Mouse (Mus musculus): ENCODE results near the gene Znrf1. TPM values are rescaled to one million over a fixed set of nuclear protein-coding genes. Genes with fewer than 3 reads are reported as not detected.

The Znrf1 gene
- polyA plus RNA-seq, 1 experiment: 111 TPM

- Histone ChIP-seq H3K27me3 (ENCODE audit: control insufficient read depth, insufficient read depth, low read length) (no peaks in the 10 kb centered on the region), H3K4me3 (replicated peaks; ENCODE audit: insufficient read depth, low read depth, low read length) (no peak overlapping the region), H3K27ac (ENCODE audit: insufficient read depth, low read length) (no peak overlapping the region), H3K4me1 (ENCODE audit: control insufficient read depth, insufficient read depth, low read length) (peaks cover 8% of the 10 kb centered on the region)
- TF ChIP-seq POLR2A (IDR thresholded peaks at IDR 0.05; ENCODE audit: borderline replicate concordance, insufficient read depth, low read length) (no peak), CTCF (IDR thresholded peaks at IDR 0.05; ENCODE audit: borderline replicate concordance, insufficient read depth, low read depth, low read length) (no peak)
- WGBS: 79% methylated on average over 9 of the region's 9 CpGs
- no peak for DNase-seq
Measured at GRCm38 (mm10) chr8:111606961-111607360, 71.1 kb downstream of the Znrf1 start.

GRCm38 (mm10) chr8:111607414-111607813, 71.5 kb downstream of the Znrf1 start:
- peaks cover 8% of the 10 kb centered on the region for H3K4me1 ChIP-seq (ENCODE audit: control insufficient read depth, insufficient read depth, low read length)
- DNase-seq: no peak
- TF ChIP-seq POLR2A (IDR thresholded peaks at IDR 0.05; ENCODE audit: borderline replicate concordance, insufficient read depth, low read length): no peak
- no peak overlapping the region for H3K27ac ChIP-seq (ENCODE audit: insufficient read depth, low read length)
- WGBS: 92% methylated on average over 7 of the region's 7 CpGs
- H3K27me3 ChIP-seq (ENCODE audit: control insufficient read depth, insufficient read depth, low read length): no peaks in the 10 kb centered on the region
- H3K4me3 ChIP-seq (replicated peaks; ENCODE audit: insufficient read depth, low read depth, low read length): no peak overlapping the region

- Histone ChIP-seq H3K27me3 (ENCODE audit: control insufficient read depth, insufficient read depth, low read length) (no peaks in the 10 kb centered on the region), H3K4me3 (replicated peaks; ENCODE audit: insufficient read depth, low read depth, low read length) (no peak overlapping the region), H3K27ac (ENCODE audit: insufficient read depth, low read length) (no peak overlapping the region), H3K4me1 (ENCODE audit: control insufficient read depth, insufficient read depth, low read length) (no peaks in the 10 kb centered on the region)
- WGBS: 87% methylated on average over 5 of the region's 5 CpGs
- no peak for TF ChIP-seq POLR2A (IDR thresholded peaks at IDR 0.05; ENCODE audit: borderline replicate concordance, insufficient read depth, low read length)
- no peak for TF ChIP-seq CTCF (IDR thresholded peaks at IDR 0.05; ENCODE audit: borderline replicate concordance, insufficient read depth, low read depth, low read length)
- no peak for DNase-seq
Measured at GRCm38 (mm10) chr8:111613181-111613580, 77.3 kb downstream of the Znrf1 start.

DNA sequence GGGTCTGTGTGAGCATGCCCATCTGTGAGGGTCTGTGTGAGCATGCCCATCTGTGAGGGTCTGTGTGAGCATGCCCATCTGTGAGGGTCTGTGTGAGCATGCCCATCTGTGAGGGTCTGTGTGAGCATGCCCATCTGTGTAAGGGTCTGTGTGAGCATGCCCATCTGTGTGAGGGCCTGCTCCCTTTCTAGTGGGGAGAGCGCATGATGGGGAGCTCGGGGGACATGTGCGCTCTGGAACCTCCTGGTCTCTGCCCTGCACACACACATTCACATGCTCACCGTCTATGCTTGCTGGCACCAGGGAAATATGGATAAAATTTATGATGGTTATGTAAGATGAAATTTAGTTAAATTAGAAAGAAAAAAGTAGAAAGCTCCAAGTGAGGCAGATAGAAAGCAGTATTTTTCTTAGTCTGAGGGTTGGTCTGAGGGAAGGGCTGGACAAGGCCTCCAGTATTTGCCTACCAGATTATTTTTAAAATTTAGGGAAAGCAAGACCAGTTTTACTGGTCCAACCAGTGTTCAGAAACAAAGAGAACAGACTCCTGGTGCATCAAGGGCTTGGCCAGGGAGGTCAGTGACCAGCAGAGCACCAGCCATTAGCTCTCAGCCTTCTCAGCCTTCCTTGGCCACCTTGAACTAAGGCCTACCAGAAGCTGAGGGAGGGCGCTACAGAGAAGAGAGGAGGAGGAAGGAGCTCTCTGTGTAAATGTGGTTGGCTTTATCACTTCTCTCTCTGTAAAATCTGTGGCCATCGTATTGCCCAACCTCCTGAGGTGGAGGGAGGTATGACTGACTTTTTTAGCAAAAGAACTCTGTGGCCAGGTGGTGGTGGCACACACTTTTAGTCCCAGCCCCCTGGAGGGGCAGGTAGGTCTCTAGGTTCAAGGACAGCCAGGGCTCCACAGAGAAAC, 79.1 kb downstream of the Znrf1 start:
- TF ChIP-seq POLR2A (IDR thresholded peaks at IDR 0.05; ENCODE audit: borderline replicate concordance, insufficient read depth, low read length) (no peak), CTCF (IDR thresholded peaks at IDR 0.05; ENCODE audit: borderline replicate concordance, insufficient read depth, low read depth, low read length) (no peak)
- 90% methylated on average over 6 of the region's 6 CpGs for WGBS
- no peaks in the 10 kb centered on the region for H3K27me3 ChIP-seq (ENCODE audit: control insufficient read depth, insufficient read depth, low read length)
- no peak for DNase-seq
- no peak overlapping the region for H3K4me3 ChIP-seq (replicated peaks; ENCODE audit: insufficient read depth, low read depth, low read length)
- no peaks in the 10 kb centered on the region for H3K4me1 ChIP-seq (ENCODE audit: control insufficient read depth, insufficient read depth, low read length)
- H3K27ac ChIP-seq (ENCODE audit: insufficient read depth, low read length): no peak overlapping the region

DNA sequence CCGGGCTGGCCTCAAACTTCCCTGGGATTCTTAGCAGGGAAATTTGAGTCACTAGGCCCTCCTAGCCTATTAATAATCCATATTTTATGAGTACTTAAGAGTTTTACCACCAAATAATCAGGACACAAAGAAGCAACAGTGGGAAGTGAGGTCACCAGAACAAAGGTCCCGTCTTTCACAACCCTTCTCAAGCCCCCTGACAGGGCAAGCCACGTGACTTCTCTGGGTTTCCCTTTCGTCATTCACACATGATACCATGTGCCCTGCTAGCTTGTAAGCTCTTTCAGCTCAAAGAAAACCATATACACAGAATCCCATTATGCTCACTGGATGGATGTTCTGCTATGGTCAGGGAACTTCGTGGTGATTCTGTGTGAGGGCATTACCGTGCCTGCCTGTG, 81.9 kb downstream of the Znrf1 start:
- Histone ChIP-seq H3K27ac (ENCODE audit: insufficient read depth, low read length) (no peak overlapping the region), H3K4me1 (ENCODE audit: control insufficient read depth, insufficient read depth, low read length) (peaks cover 14% of the 10 kb centered on the region), H3K4me3 (replicated peaks; ENCODE audit: insufficient read depth, low read depth, low read length) (no peak overlapping the region), H3K27me3 (ENCODE audit: control insufficient read depth, insufficient read depth, low read length) (no peaks in the 10 kb centered on the region)
- WGBS: 78% methylated on average over 6 of the region's 6 CpGs
- no peak for DNase-seq
- TF ChIP-seq POLR2A (IDR thresholded peaks at IDR 0.05; ENCODE audit: borderline replicate concordance, insufficient read depth, low read length) (no peak), CTCF (IDR thresholded peaks at IDR 0.05; ENCODE audit: borderline replicate concordance, insufficient read depth, low read depth, low read length) (no peak)

- 93% methylated on average over 4 of the region's 4 CpGs for WGBS
- Histone ChIP-seq H3K27ac (ENCODE audit: insufficient read depth, low read length) (no peak overlapping the region), H3K4me1 (ENCODE audit: control insufficient read depth, insufficient read depth, low read length) (peaks cover 14% of the 10 kb centered on the region), H3K4me3 (replicated peaks; ENCODE audit: insufficient read depth, low read depth, low read length) (no peak overlapping the region), H3K27me3 (ENCODE audit: control insufficient read depth, insufficient read depth, low read length) (no peaks in the 10 kb centered on the region)
- TF ChIP-seq CTCF (IDR thresholded peaks at IDR 0.05; ENCODE audit: borderline replicate concordance, insufficient read depth, low read depth, low read length) (no peak), POLR2A (IDR thresholded peaks at IDR 0.05; ENCODE audit: borderline replicate concordance, insufficient read depth, low read length) (no peak)
- DNase-seq: no peak
Measured at GRCm38 (mm10) chr8:111618273-111618672, 82.4 kb downstream of the Znrf1 start.

- Histone ChIP-seq H3K4me1 (ENCODE audit: control insufficient read depth, insufficient read depth, low read length) (peaks cover 28% of the 10 kb centered on the region), H3K4me3 (replicated peaks; ENCODE audit: insufficient read depth, low read depth, low read length) (no peak overlapping the region), H3K27ac (ENCODE audit: insufficient read depth, low read length) (no peak overlapping the region), H3K27me3 (ENCODE audit: control insufficient read depth, insufficient read depth, low read length) (no peaks in the 10 kb centered on the region)
- no peak for DNase-seq
- 42% methylated on average over 1 of the region's 1 CpGs for WGBS
- no peak for TF ChIP-seq CTCF (IDR thresholded peaks at IDR 0.05; ENCODE audit: borderline replicate concordance, insufficient read depth, low read depth, low read length)
- no peak for TF ChIP-seq POLR2A (IDR thresholded peaks at IDR 0.05; ENCODE audit: borderline replicate concordance, insufficient read depth, low read length)
Measured at GRCm38 (mm10) chr8:111619936-111620335, 84.0 kb downstream of the Znrf1 start.

DNA sequence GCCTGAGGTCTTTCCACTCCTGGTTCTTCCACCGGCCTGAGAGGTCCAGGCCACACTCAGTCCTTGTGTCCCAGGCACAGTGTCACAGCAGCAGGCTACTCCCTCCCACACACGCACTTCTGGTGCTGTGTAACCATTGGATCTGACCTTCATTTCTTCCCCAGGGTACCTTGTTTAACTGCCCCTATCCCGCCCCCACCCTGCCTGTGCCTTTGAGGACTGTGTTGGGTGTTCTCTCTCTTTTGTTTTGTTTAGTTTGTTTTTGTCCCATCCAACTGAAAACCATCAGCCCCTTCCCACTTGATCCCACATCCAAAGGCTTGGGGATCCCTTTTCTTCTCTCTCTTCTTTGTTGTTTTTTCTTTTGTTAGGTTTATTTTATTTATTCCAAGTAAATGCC, 86.2 kb downstream of the Znrf1 start:
- H3K27ac ChIP-seq (ENCODE audit: insufficient read depth, low read length): no peak overlapping the region
- peaks cover 32% of the 10 kb centered on the region for H3K4me1 ChIP-seq (ENCODE audit: control insufficient read depth, insufficient read depth, low read length)
- no peaks in the 10 kb centered on the region for H3K27me3 ChIP-seq (ENCODE audit: control insufficient read depth, insufficient read depth, low read length)
- WGBS: 54% methylated on average over 3 of the region's 3 CpGs
- TF ChIP-seq CTCF (IDR thresholded peaks at IDR 0.05; ENCODE audit: borderline replicate concordance, insufficient read depth, low read depth, low read length) (no peak), POLR2A (IDR thresholded peaks at IDR 0.05; ENCODE audit: borderline replicate concordance, insufficient read depth, low read length) (no peak)
- no peak for DNase-seq
- H3K4me3 ChIP-seq (replicated peaks; ENCODE audit: insufficient read depth, low read depth, low read length): no peak overlapping the region
